Mouse (Mus musculus) right cerebral cortex, postnatal 10 days (tissue): Measurements from ENCODE around the gene Gp6.
"Not testable (repeated sequence)": the region's sequence is repeated elsewhere in the genome, so short reads cannot be mapped to it uniquely, and the experiment has no call there.

Source experiments
- DNase-seq, 2 experiments: peaks; one replicate each; pipeline ENCODE4 v3.0.0; 2021; ENCODE audit warnings: low spot score in 2 of 2

Gp6 gene

DNA sequence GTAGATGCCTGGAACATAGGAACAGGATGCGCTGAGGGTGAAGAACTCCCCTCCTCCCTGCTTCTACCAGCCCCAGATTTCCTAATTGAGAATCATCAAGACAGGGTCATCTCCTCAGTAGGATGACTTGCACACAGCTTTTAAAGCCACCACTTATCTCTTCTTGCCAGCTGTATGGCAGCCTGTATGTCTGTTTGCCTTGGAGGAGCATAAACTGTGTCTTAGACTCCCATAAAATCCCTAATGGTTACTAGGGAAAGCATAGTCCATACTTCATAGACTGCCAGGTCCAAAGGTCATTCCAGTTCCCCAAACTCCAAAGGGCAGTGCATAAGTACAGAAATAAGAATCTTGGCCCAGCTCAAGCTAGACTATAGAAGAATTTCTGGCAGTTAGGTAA lies at the start of gene Gp6:
Gene Gp6, minus strand, starts transcription at position 15 of the 400 bp plus-strand sequence.
- DNase-seq = no peak

DNA sequence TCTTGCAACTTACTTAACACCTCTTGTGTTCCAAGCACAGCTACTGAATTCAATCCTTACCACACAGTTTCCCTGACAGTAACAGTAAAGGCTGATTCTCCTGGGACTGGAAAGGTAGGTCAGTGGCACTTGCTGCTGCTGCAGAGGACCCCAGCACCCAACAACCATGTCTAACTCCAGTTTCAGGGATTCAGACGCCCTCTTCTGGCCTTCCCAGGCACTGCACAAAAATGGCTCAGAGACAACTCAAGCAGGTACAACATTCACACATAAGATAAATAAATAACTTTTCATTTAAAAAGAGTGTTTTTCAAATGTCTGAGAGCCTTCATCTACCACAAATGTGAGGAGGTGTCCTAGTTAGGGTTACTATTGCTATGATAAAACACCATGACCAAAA lies 49.6 kb upstream of the Gp6 start:
- no peak for DNase-seq

DNA sequence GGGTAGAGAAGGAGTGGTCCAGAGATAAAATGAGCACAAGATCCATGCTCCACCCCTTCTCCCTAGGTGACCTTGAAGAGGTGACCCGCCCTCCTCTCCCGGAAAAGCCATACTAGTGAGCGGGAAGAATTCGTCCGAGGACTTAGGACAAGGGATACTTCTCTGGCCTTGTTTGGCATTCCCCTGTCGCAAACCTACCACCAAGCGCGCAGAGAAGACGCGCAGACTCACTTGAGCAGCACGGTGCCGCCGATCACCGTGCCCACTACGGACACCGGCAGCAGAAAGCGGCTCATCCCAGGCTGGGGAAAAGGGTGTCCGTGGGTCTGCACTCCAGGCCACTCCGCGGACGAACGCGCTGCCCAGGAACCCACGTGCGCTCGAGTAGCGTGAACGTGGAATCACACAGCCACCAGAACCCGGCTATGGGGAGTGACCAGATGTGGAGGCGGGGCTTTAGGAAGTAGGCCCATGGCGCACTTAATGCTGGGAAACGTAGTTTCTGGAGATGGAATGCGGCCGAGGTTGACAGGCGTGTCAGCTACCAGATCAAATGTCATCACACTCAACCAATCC lies 47.8 kb upstream of the Gp6 start, which contains the start of gene Rdh13:
Gene Rdh13, minus strand, starts transcription at position 434 of the 576 bp plus-strand sequence.
- DNase-seq = peak; percentile 93 to 95

DNA sequence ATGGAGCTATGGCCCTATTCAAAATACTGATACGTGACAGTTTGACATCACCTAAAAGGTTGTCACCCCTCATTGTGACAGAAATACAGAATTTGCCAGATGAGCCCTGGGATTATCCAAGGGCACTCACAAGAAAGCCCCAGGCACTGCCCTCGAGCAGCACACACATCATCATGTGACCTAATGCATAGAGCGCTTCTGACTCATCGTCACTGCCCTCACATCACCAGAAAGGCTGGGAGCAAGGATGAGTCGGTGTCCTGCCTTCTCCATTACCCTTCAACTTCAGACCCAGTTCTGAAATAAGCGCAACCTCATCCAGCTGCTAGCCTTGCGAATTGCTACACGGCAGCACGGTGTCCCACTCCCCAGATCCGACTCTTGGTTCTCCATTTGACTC lies 43.0 kb upstream of the Gp6 start:
- no peak for DNase-seq

DNA sequence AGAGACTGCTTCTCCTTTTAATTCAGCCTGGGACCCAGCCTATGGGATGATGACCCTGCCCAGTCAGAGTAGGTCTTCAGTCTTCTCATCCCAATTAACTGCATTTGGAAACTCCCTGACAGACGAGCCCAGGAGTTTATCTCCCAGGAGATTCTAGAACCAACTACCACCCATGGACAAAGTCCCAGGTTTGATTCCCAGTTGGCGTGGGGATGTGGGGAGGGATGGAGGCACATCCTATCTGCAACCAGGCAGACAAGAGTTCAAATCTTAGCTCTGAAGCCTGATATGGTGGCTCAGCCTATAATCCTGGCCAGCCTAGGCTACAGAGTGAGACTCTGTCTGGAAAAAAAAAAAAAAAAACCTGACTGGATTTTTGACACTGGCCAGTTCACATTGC lies 40.2 kb upstream of the Gp6 start:
- no peak for DNase-seq

DNA sequence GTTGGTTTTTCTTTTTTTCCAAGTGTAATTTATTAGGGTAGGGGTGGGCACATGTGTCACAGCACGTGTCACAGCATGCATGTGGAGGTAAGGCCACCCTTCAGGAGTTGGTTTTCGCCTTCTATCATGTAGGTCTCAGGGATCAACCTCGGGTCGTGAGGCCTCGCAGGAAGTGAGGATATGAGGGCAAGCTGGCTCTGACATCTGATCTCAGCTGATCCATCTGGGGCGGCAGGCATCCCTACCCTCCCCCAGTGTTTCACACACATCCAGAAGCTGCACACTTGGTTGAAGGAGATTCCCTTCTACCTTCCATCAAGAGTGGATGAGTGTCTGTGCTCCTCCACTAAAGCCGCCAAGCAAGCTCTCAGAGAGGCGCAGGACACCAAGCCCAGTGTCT lies 34.5 kb upstream of the Gp6 start:
- DNase-seq = no peak

DNA sequence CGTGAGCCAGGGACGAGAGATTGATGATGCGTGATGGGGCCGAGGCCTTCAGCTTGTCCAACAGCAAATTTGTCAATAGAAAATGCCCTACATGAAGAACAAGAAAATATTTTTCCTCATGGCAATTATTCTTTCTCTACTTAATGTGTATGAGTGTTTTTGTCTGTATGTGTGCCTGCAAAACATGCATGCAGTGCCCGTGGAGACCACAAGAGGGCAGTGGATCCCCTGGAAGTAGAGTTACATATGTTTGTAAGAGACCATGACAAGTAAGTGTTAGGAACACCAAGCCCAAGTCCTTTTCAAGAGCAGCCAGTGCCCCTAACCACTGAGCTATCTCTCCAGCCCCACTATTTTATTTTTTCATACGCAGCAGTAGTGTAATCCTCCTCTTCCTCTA lies 34.0 kb upstream of the Gp6 start:
- peak; percentile 70 to 76 for DNase-seq

DNA sequence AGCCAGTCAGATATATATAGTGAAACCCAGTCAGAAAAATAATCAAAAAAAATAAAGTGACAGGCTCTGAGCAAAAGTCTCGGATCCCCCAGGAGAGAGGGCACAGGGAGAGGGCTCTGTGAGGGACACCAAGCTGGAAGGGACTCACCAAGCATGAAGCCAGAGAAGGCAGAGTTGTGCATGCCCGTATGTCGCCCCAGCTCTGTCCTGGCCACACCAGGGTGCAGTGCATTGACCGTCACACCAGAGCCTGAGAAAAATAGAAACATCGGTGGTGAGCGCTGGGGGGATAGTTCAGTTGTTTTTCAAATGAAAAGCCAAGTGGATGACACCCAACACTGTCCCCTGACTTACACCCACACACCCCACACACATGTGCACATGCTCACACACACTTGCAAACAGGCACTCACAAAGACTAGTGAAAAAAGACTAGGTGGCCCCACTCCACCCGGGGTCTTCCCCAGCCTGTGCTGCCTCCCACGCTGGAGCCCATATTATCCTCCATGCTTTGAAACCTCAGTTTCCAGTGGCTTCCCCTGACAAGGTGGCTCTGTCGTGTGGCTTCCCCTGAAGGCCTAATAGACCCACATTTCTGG lies 32.8 kb upstream of the Gp6 start:
- no peak for DNase-seq

DNA sequence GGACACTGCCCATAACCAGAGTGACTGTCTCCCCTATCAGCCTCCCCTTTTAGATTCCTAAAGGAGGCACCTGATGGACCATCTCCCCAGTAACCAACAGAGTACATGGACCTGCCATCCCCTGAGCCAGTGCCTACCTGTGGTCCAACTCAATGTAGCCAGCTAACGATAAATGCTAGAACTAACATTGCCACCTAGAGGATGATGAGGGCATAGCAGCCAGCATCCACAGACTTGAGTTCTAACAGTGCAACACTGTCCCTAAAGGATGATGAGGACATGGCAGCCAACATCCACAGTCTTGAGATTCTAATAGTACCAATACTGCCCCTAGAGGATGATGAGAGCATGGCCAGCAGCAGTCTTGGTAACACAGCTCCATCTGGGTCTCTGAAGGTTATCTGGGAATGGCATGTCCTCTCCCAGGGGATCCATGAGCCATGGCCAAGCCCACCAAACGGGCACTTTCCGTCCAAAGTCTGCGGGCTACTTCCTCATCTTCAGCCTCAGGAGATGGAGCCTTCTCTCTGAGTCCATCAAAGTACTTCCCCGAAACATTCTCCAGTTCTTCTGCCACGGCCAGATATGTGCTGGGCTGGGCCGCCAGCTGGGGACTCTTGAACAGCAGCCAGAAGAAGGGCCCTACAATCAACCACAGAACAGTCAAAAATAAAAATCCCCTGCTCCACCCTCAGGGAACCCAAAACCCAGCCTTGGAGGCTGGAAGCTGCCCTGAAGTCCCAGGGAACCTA lies 29.8 kb upstream of the Gp6 start:
- peak; percentile 91 for DNase-seq

DNA sequence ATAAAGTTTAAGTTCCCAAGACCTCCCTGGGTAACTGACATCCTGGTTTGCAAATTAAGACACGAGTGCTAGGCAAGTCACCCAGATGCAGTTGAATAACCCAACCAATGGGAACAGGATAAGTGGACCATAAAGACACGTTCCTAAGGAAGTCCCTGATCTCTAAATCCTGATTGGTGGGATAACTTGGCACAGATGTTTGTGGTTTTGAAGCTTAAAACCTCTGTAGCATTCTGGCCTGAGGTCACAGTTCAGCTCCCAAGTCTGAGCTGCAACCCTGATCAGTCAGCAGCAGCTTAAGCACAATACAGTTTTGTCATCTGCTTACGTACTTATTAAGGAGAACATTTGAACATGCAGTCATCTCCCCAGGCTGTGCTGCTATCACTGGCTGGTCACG lies 22.7 kb upstream of the Gp6 start:
- DNase-seq = no peak

DNA sequence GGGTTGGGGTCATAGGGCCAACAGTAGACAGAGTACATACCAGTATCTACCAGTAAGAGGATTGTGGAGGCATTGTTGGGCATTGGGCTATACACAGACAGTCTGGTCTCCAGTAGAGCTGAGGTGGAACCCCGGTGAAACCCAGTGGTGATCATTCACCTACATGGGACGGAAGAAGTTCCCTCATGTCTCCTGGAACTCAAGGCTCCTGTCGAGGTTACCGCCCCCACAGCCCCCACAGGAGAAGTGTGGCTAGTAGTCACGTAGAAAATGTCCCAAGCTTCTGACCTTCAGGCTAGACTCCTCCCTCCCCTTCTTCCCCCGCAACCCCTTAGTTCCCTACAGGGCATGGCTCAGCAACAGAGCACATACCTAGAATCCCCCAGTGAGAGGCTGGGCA lies 22.1 kb upstream of the Gp6 start:
- no peak for DNase-seq

DNA sequence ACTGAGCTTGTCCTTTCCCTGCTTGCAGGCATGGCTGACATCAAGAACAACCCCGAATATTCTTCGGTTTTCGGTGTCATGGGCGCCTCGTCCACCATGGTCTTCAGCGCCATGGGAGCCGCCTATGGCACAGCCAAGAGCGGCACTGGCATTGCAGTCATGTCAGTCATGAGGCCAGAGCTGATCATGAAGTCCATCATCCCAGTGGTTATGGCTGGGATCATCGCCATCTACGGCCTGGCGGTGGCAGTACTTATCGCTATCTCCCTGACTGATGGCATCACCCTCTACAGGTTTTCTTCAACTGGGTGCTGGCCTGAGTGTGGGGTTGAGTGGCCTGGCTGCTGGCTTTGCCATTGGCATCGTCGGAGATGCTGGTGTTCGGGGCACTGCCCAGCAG lies 14.9 kb upstream of the Gp6 start:
- not testable (repeated sequence) for DNase-seq

DNA sequence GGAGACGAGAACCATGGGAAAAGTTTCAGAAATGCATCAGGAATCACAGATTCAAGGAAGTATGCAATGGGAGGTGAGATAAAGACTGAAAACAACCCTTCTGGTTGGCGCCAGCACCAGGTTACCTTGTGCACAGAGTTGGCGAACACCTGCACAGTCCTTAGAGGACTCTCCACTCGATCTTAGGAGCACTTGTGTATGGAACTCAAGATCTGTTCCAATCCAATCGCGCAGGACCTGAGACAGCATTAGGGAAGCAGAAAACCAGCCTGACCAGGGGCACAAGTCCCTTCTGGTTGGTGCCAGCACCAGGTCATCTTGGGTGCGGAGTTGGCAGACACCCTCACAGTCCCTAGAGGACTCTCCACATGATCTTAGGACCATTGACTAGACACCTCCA lies 24.0 kb downstream of the Gp6 start:
- DNase-seq = no peak

DNA sequence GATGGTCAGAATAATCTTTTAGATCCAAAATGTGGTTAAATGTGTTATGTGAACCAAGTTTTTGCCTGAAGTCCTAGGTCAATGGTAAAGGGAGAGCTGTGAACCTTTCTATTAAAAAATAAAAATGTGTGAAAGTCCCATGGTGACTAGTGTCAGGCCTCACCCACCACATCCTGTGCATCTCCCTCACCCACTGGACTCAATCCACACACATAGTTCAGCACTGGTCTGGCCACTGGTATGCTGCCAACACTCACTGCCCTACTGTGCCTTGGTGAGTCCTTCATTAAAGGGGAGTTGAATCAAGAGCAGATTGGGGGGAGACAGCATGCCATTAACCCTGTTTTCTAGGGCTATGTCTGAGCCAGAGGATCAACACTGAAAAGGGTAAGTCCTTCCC lies 60.0 kb downstream of the Gp6 start, which contains the start of gene Ncr1:
Gene Ncr1, plus strand, starts transcription at position 216 of the 400 bp plus-strand sequence.
- DNase-seq = no peak

DNA sequence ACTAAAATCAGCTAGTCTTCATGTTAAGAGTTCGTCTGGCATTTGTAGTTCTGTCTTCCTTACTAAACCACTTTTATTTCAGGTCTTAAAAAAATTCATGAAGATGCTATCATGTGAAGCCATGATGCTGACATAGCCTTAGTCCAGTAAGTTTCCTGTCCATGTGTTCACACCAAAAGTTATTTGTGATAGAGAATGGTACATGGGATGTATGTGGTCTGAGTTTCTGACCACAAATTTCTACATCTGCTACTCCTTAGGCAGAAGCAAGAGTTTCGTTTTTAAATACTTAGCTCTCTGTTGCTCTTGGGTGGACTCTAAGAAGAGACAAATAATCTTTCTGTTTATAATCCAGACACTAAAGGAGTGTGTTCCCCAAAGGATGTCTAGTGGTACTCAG lies 74.2 kb downstream of the Gp6 start:
- no peak for DNase-seq
